Mouse (Mus musculus): ENCODE measurements around the gene Grwd1. TPM values are rescaled to one million over a fixed set of nuclear protein-coding genes. Genes with fewer than 3 reads are reported as not detected.

Gene Grwd1
- polyA plus RNA-seq, 1 experiment from 2014 or later: 116 TPM

DNA sequence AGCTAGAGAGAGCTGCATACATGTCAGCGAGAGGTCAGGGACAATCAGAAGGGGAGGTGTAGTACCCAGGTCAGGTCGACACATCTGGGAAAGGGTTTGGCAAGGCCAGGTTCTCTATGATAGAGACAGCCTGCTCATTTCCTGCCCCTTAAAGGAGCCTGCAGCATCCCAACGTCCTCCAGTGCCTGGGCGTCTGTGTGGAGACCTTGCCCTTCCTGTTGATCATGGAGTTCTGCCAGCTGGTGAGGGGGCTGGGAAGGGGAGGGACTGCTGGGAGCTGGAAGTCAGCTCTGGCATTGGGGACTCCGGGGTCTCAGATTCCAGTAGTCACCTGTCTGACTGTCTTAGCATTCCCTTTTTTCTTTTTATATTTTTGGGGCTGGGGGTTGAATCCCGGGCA is 40.0 kb downstream of the Grwd1 start:
- DNase-seq (ENCODE audit: low spot score): no peak
- WGBS: 81% methylated on average over 6 of the region's 6 CpGs

DNA sequence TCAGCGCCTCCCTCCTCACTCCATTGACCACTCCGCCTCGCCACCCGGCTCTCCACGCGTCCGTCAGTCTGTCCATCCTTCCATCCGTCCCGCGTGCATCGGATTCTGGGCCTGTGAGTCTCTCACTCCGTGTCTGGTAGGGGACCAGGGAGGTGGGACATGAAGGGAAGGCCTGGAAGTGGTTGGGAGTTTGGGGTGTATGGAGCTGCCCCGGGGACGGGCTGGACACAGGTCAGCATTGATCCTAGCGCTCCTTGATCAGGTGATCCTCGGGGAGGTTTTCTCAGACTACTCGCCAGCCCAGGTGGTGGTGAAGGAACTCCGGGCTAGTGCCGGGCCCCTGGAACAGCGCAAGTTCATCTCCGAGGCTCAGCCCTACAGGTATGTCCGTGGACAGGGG is 43.1 kb downstream of the Grwd1 start:
- 85% methylated on average over 22 of the region's 22 CpGs for WGBS
- peak overlapping the region; percentile 10 for H3K27ac ChIP-seq

More for the DNA sequence above, 40.0 kb downstream of the Grwd1 start:
- H3K9me3 ChIP-seq (replicated peaks): no peaks in the 10 kb centered on the region
- peaks cover 20% of the 10 kb centered on the region for H3K4me1 ChIP-seq
- peaks cover 32% of the 10 kb centered on the region for H3K27me3 ChIP-seq (ENCODE audit: low read depth, poor library complexity, severe bottlenecking)
- H3K36me3 ChIP-seq: peaks cover 86% of the 10 kb centered on the region
- no peak overlapping the region for H3K4me3 ChIP-seq
- no peak overlapping the region for H3K27ac ChIP-seq

DNA sequence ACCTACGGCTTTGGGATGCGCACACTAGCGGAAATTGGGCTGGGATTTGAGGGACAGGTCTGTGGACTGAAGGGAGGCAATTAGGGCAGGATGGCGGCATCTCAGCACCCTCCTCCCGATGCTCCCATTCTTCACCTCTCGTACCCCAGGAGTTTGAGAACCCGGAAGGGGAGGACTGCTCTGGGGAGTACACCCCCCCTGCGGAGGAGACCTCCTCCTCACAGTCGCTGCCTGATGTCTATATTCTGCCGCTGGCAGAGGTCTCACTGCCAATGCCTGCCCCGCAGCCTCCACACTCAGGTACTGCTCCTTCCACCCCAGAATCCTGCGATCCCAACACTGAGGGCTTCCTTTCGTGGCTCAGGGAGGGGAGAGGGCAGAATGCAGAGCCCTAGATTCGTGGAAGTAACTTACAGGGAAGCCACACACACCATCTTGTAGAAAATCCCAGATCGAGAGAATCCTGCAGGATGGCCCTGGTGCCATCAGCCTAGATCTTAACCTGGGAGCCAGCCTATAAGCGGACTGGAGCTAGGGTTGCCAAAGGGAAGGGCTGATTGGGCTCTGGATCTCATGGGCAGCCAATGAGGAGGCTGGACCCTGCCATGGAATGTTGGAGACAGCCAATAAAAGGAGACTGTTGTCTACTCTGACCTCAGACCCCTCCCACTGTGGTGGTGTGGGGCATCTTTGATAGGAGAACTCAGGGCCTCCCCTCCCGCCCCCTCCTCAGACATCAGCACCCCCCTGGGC is 43.9 kb downstream of the Grwd1 start:
- H3K27ac ChIP-seq: peak overlapping the region; percentile 91
- H3K36me3 ChIP-seq: peaks cover 47% of the 10 kb centered on the region
- peaks cover 19% of the 10 kb centered on the region for H3K27me3 ChIP-seq (ENCODE audit: low read depth, poor library complexity, severe bottlenecking)
- H3K4me3 ChIP-seq: peak overlapping the region; percentile 95
- peak; percentile 62 for DNase-seq (ENCODE audit: low spot score)
- 4% methylated on average over 17 of the region's 17 CpGs for WGBS
- peaks cover 44% of the 10 kb centered on the region for H3K4me1 ChIP-seq
- H3K9me3 ChIP-seq (replicated peaks): no peaks in the 10 kb centered on the region

More for the DNA sequence above, 43.1 kb downstream of the Grwd1 start:
- no peak for DNase-seq (ENCODE audit: low spot score)
- peaks cover 55% of the 10 kb centered on the region for H3K36me3 ChIP-seq
- peaks cover 44% of the 10 kb centered on the region for H3K4me1 ChIP-seq
- H3K9me3 ChIP-seq (replicated peaks): no peaks in the 10 kb centered on the region
- peak overlapping the region; percentile 95 for H3K4me3 ChIP-seq
- peaks cover 14% of the 10 kb centered on the region for H3K27me3 ChIP-seq (ENCODE audit: low read depth, poor library complexity, severe bottlenecking)

DNA sequence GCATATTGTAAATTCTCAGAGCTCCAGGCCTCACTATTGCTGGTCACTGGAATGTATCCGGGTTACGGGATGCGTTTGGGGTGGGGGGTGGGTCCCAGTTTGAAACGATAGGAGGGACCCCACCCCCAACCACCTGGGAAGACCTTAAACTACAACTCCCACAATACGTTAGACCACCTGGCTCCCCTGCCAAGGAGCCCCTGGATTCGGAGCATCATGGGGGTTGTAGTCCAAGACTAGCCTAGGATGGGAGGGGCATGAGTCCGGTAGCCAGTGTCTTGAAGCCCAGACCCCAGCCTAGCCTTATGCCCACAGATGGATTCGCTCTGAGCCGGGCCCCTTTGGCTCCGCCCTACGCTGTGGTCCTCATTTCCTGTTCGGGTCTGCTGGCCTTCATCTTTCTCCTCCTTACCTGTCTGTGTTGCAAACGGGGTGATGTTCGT is 44.6 kb downstream of the Grwd1 start:
- under 1% methylated on average over 14 of the region's 14 CpGs for WGBS
- H3K36me3 ChIP-seq: peaks cover 40% of the 10 kb centered on the region
- H3K27me3 ChIP-seq (ENCODE audit: low read depth, poor library complexity, severe bottlenecking): peaks cover 19% of the 10 kb centered on the region
- H3K27ac ChIP-seq: peak overlapping the region; percentile 91
- peaks cover 44% of the 10 kb centered on the region for H3K4me1 ChIP-seq
- DNase-seq (ENCODE audit: low spot score): peak; percentile 79
- H3K9me3 ChIP-seq (replicated peaks): no peaks in the 10 kb centered on the region
- peak overlapping the region; percentile 95 for H3K4me3 ChIP-seq

- Histone ChIP-seq H3K9me3 (replicated peaks) (no peaks in the 10 kb centered on the region), H3K4me1 (peaks cover 44% of the 10 kb centered on the region), H3K4me3 (peak overlapping the region; percentile 95), H3K27ac (peak overlapping the region; percentile 91), H3K27me3 (ENCODE audit: low read depth, poor library complexity, severe bottlenecking) (peaks cover 24% of the 10 kb centered on the region), H3K36me3 (peaks cover 34% of the 10 kb centered on the region)
- under 1% methylated on average over 40 of the region's 42 CpGs for WGBS
- no peak for DNase-seq (ENCODE audit: low spot score)
These were observed 45.2 kb downstream of the Grwd1 start for GRCm38 (mm10) chr7:45785388-45786135.

DNA sequence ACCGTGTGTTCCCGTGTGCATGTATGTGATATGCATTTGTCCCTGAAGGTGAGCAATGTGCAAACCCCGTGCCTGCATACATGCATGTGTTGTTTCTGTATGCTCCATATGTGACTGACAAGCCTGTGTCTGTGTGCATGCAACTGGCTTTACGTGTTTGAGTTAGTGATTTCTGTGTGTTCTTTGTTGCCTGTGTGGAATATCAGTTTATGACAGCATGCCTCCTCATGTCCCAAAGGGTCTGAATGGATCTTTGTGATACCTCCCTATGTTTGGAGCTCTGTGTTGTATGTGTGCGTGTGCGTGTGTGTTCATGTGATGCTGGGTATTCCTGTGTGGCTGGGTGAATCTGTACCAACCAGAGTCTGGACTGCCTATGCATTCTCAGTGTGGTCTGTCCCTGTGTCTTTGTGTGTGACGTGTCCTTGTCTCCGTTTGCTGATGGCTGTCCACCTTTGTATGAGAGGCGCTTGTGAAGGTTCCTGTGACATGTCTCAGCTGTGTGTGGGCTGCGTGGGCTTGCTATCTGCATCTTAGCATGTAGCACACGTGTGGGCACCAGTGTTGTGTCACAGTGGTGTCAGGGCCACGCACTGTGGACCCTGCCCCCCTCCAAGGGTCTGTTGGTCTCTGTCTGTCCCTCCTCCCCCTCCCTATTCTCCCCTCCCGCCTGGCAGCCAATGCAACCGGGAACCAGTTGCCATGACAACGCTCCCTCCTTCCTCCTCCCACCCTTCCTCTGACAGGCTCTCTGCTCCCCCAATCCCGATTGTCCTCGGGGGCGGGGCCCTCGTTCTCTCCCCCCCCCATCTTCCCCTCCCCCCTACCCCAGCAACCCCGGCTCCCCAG is 46.0 kb downstream of the Grwd1 start, which contains the start of gene Sult2b1:
Gene Sult2b1, minus strand, starts transcription at position 146 of the 849 bp plus-strand sequence.
- 28% methylated on average over 20 of the region's 20 CpGs for WGBS
- Histone ChIP-seq H3K36me3 (peaks cover 26% of the 10 kb centered on the region), H3K9me3 (replicated peaks) (no peaks in the 10 kb centered on the region), H3K4me3 (peak within 1 kb of the TSS; percentile 95), H3K4me1 (peaks cover 44% of the 10 kb centered on the region), H3K27me3 (ENCODE audit: low read depth, poor library complexity, severe bottlenecking) (peaks cover 26% of the 10 kb centered on the region), H3K27ac (peak within 1 kb of the TSS; percentile 91)
- peak; percentile 92 for DNase-seq (ENCODE audit: low spot score)

DNA sequence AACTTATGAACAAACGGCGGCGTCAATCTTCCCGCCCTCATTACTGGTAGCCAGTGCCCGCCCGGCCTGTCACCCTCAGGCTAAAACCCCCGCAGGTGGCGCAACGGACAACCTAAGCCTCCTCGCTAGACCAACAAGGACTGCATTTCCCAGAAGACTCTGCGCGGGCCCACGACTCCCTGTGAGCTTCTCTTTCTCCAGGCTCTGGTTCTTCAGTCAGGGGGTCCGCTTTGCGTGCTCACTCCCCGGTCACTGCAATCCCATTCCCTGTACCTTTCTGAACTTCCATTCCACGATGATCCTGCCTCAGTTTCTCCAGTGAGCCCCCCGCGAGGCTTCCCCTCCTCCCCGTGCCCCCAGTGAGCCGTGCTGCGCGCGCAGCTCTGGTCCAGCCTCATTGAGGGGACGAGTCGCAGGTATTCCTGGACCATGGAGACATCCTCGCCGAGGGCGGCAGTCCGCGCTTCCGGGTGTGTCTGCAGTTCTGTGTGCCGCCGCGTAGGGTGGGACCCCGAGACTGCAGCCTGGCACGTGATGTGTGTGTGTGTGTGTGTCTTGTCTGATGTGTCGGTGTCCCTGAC is 47.1 kb downstream of the Grwd1 start, which contains the start of gene Lmtk3:
Gene Lmtk3, plus strand, starts transcription at position 228 of the 581 bp plus-strand sequence.
- H3K27ac ChIP-seq: peak within 1 kb of the TSS; percentile 91
- 1% methylated on average over 38 of the region's 38 CpGs for WGBS
- H3K27me3 ChIP-seq (ENCODE audit: low read depth, poor library complexity, severe bottlenecking): peaks cover 37% of the 10 kb centered on the region
- DNase-seq (ENCODE audit: low spot score): peak; percentile 85
- H3K4me3 ChIP-seq: peak within 1 kb of the TSS; percentile 95
- no peaks in the 10 kb centered on the region for H3K9me3 ChIP-seq (replicated peaks)
- peaks cover 15% of the 10 kb centered on the region for H3K36me3 ChIP-seq
- H3K4me1 ChIP-seq: peaks cover 55% of the 10 kb centered on the region

GRCm38 (mm10) chr7:45782271-45782670 is 48.5 kb downstream of the Grwd1 start:
- DNase-seq (ENCODE audit: low spot score): no peak
- peaks cover 48% of the 10 kb centered on the region for H3K4me1 ChIP-seq
- H3K9me3 ChIP-seq (replicated peaks): no peaks in the 10 kb centered on the region
- no peak overlapping the region for H3K4me3 ChIP-seq
- peaks cover 38% of the 10 kb centered on the region for H3K27me3 ChIP-seq (ENCODE audit: low read depth, poor library complexity, severe bottlenecking)
- peaks cover 1% of the 10 kb centered on the region; the same call in 1 of the 2 replicates for H3K36me3 ChIP-seq
- H3K27ac ChIP-seq: no peak overlapping the region
- WGBS: 78% methylated on average over 4 of the region's 4 CpGs

DNA sequence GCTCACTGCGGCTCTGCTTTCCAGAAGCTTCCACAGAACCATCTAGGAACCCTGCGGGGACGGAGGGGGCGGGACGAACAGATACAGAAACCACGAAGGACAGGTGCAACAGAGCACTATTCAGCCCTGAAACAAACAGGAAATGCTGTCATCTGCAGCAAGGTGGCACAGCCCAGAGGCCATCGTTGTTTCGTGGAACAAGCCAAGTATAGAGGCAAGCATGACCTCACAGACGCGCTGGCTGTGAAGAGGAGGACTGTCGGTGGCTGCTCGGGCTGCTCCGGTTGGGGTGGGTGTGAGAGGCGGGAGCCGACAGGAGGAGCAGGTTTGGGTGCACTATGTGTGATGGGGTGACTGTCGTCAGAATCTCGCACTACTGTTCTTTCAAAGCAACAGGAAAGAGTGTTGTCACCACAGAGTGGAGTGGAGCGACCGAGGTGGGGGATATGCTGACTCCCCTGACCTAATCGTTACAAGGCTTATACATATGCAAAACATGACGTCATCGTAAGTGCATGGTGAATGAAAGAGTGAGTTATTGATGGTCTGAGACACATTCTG is 51.6 kb downstream of the Grwd1 start:
- 29% methylated on average over 22 of the region's 22 CpGs for WGBS
- Histone ChIP-seq H3K27ac (no peak overlapping the region), H3K4me1 (peaks cover 19% of the 10 kb centered on the region), H3K27me3 (ENCODE audit: low read depth, poor library complexity, severe bottlenecking) (peaks cover 27% of the 10 kb centered on the region), H3K36me3 (no peaks in the 10 kb centered on the region), H3K4me3 (peak overlapping the region; percentile 11; the same call in 1 of the 2 replicates), H3K9me3 (replicated peaks) (no peaks in the 10 kb centered on the region)
- DNase-seq (ENCODE audit: low spot score): no peak

DNA sequence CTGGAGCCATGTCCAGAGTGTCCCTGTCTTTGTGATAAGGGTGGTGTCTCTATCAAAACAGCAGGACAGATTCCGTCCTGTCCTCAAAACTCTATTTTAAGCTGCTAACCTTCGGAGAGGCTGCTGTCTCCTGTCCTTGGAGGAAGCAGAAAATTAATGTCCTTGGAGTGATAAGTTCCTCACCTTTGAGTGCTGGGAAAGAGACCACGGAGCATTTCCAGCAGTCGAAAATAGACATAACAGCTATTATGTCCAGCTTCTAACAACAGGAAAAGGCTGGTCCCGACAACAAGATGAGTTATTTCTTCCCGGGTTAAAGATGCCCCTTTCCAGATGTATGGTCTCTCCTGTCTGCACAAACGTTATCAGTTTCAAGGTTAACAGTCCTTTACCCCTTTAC is 55.5 kb downstream of the Grwd1 start:
- Histone ChIP-seq H3K27ac (no peak overlapping the region), H3K4me1 (peaks cover 10% of the 10 kb centered on the region; the same call in 1 of the 2 replicates), H3K27me3 (ENCODE audit: low read depth, poor library complexity, severe bottlenecking) (peaks cover 14% of the 10 kb centered on the region), H3K36me3 (no peaks in the 10 kb centered on the region), H3K4me3 (no peak overlapping the region), H3K9me3 (replicated peaks) (no peaks in the 10 kb centered on the region)
- DNase-seq (ENCODE audit: low spot score): no peak
- WGBS: 80% methylated on average over 7 of the region's 7 CpGs
